ENCODE assay signal across 9 mouse cellular contexts in genomic region chr6:91754098-91754497, GRCm38 (mm10).
DNase-seq lines count a peak whose midpoint lies in the region; ATAC-seq and TF ChIP-seq lines count a peak whose summit lies in the region.
"Had no signal": no experiment of that assay in that cellular context is flagged by ENCODE, and none has a peak within 500 bp of the region (broad histone marks: within the 10 kb centered on the region; RNA-seq: fewer than 3 reads in every experiment).

No protein-coding gene starts in this region.

- no peak for TF ChIP-seq CTCF in heart, postnatal 0 days (IDR thresholded peaks at IDR 0.05; ENCODE audit: low read depth)
- TF ChIP-seq CTCF in kidney, postnatal 0 days (IDR thresholded peaks at IDR 0.05; ENCODE audit: low read depth), result no peak

- ATAC-seq in heart, postnatal 0 days (ENCODE audit: insufficient read depth, low read depth), result no peak
- ATAC-seq in kidney, postnatal 0 days (replicated peaks; ENCODE audit: low FRiP score, low read depth), result no peak

- intact Hi-C loops in heart, postnatal 14 days (cut with DNase I), result no loop called here

- H3K4me1 ChIP-seq in heart, postnatal 0 days (ENCODE audit: control insufficient read depth, insufficient read depth), result no peaks in the 10 kb centered on the region
- H3K4me1 ChIP-seq in kidney, postnatal 0 days (replicated peaks; ENCODE audit: insufficient read depth, low read length), result peaks cover 12% of the 10 kb centered on the region

- H3K9ac ChIP-seq in heart, postnatal 0 days (replicated peaks; ENCODE audit: low read depth, low read length), result no peak overlapping the region
- H3K9ac ChIP-seq in kidney, postnatal 0 days (ENCODE audit: low read depth, low read length), result no peak overlapping the region

- H3K27me3 ChIP-seq in heart, postnatal 0 days (ENCODE audit: control insufficient read depth, insufficient read depth, low read length), result no peaks in the 10 kb centered on the region
- no peaks in the 10 kb centered on the region for H3K27me3 ChIP-seq in kidney, postnatal 0 days (ENCODE audit: insufficient read depth, low read length)

- peaks cover 63% of the 10 kb centered on the region for H3K36me3 ChIP-seq in heart, postnatal 0 days (replicated peaks; ENCODE audit: control insufficient read depth, insufficient read depth, low read length)
- peaks cover 62% of the 10 kb centered on the region for H3K36me3 ChIP-seq in kidney, postnatal 0 days (ENCODE audit: insufficient read depth, low read length)

- H3K9me3 ChIP-seq in heart, postnatal 0 days (replicated peaks; ENCODE audit: control insufficient read depth, low read length), result no peaks in the 10 kb centered on the region
- no peaks in the 10 kb centered on the region for H3K9me3 ChIP-seq in kidney, postnatal 0 days (replicated peaks; ENCODE audit: low read length)

- TF ChIP-seq EP300 in heart, postnatal 0 days (IDR thresholded peaks at IDR 0.05; ENCODE audit: low read depth), result no peak

- DNase-seq in heart, postnatal 0 days (ENCODE audit: low spot score), result no peak
- DNase-seq in heart, postnatal 14 days, result no peak
- peak; percentile 82 for DNase-seq in right cerebral cortex, adult 18-20 months
- DNase-seq in right cerebral cortex, postnatal 4 days, result no peak
- DNase-seq in kidney, postnatal 0 days (ENCODE audit: low spot score), result peak; percentile 41
- DNase-seq in right cerebral cortex, postnatal 25 days, result peak; percentile 53
- no peak for DNase-seq in thymus, postnatal 10 days (ENCODE audit: low spot score in 2 of 2)
- no peak for DNase-seq in thymus, adult 18-20 months
- DNase-seq: lung, adult 18-20 months had no signal

- 52% methylated on average over 6 of the region's 6 CpGs for WGBS in heart, postnatal 0 days
- 41% methylated on average over 6 of the region's 6 CpGs for WGBS in kidney, postnatal 0 days

- no peak overlapping the region for H3K4me3 ChIP-seq in heart, postnatal 0 days (ENCODE audit: low read depth, low read length)
- no peak overlapping the region for H3K4me3 ChIP-seq in kidney, postnatal 0 days (replicated peaks; ENCODE audit: low read depth, low read length)

- H3K4me2 ChIP-seq in heart, postnatal 0 days (ENCODE audit: low read depth, low read length), result no peak overlapping the region
- H3K4me2 ChIP-seq in kidney, postnatal 0 days (ENCODE audit: low read length), result no peak overlapping the region

- H3K27ac ChIP-seq in heart, postnatal 0 days (ENCODE audit: low read depth), result peak overlapping the region; percentile 57
- peak overlapping the region; percentile 75 for H3K27ac ChIP-seq in kidney, postnatal 0 days

Comparison
In these comparisons a context has a peak if more than half of its experiments do, and no peak if none do; other contexts are left out.
1. DNase-seq: peak in right cerebral cortex, adult 18-20 months (single experiment), kidney, postnatal 0 days (single experiment) and right cerebral cortex, postnatal 25 days (single experiment); none in heart, postnatal 0 days (single experiment), heart, postnatal 14 days (0 of 2), right cerebral cortex, postnatal 4 days (single experiment), thymus, postnatal 10 days (0 of 2) and thymus, adult 18-20 months (0 of 2).